Mouse (Mus musculus) myocyte (in vitro differentiated cells): Measurements from ENCODE around the gene Clic3. TPM values are rescaled to one million over a fixed set of nuclear protein-coding genes. Genes with fewer than 3 reads are reported as not detected.

Experiments
- H3K27me3 ChIP-seq: one replicate; pipeline ENCODE4 v1.6.1; 2011; ENCODE audit not compliant: control insufficient read depth, insufficient read depth, insufficient read length
- H3K36me3 ChIP-seq: one replicate; pipeline ENCODE4 v1.6.1; 2011; ENCODE audit not compliant: control insufficient read depth, insufficient read depth
- H3K4me2 ChIP-seq: one replicate; pipeline ENCODE4 v1.6.1; 2011; ENCODE audit warnings: low read depth, control low read depth
- H3K4me3 ChIP-seq: one replicate; pipeline ENCODE4 v1.5.1; 2011; ENCODE audit warnings: mild to moderate bottlenecking, control low read depth, moderate library complexity
- H3K79me2 ChIP-seq: one replicate; pipeline ENCODE4 v1.6.1; 2011; ENCODE audit not compliant: control insufficient read depth, insufficient read depth
- H3ac ChIP-seq: one replicate; pipeline ENCODE4 v1.6.1; 2011; ENCODE audit not compliant: control insufficient read depth, insufficient read length
- CEBPB ChIP-seq: IDR thresholded peaks from 2 replicates; pipeline ENCODE4 v1.6.1; 2011; ENCODE audit warnings: mild to moderate bottlenecking, moderate library complexity; ENCODE audit not compliant: poor library complexity, insufficient read depth, severe bottlenecking
- E2F4 ChIP-seq: IDR thresholded peaks from one replicate; pipeline ENCODE4 v1.6.1; 2011; ENCODE audit warnings: mild to moderate bottlenecking, control low read depth, moderate library complexity; ENCODE audit not compliant: insufficient read depth
- MAX ChIP-seq: IDR thresholded peaks from one replicate; pipeline ENCODE4 v1.6.1; 2011; ENCODE audit warnings: low read depth, mild to moderate bottlenecking, control low read depth
- MYOD1 ChIP-seq, 3 experiments: IDR thresholded peaks; one replicate each; pipeline ENCODE4 v1.6.1; 2011; ENCODE audit warnings: control low read depth in 2 of 3, low read depth in 2 of 3, mild to moderate bottlenecking in 2 of 3, moderate library complexity in 1 of 3; ENCODE audit not compliant: insufficient read length in 2 of 3, control insufficient read depth in 1 of 3
- MYOG ChIP-seq, 3 experiments: IDR thresholded peaks; one replicate each; pipeline ENCODE4 v1.6.1; 2011; ENCODE audit warnings: control low read depth in 2 of 3, low read depth in 2 of 3, mild to moderate bottlenecking in 2 of 3; ENCODE audit not compliant: insufficient read length in 2 of 3, control insufficient read depth in 1 of 3, insufficient read depth in 1 of 3
- POLR2A ChIP-seq: IDR thresholded peaks from one replicate; pipeline ENCODE4 v1.6.1; 2011; ENCODE audit warnings: low read depth, mild to moderate bottlenecking, control low read depth, moderate library complexity; ENCODE audit not compliant: insufficient read length
- POLR2AphosphoS2 ChIP-seq: IDR thresholded peaks from one replicate; pipeline ENCODE4 v1.6.1; 2011; ENCODE audit warnings: low read depth, control low read depth; ENCODE audit not compliant: insufficient read length
- REST ChIP-seq: IDR thresholded peaks from one replicate; pipeline ENCODE4 v1.6.1; 2011; ENCODE audit warnings: mild to moderate bottlenecking, control low read depth, moderate library complexity; ENCODE audit not compliant: insufficient read depth, insufficient read length
- SRF ChIP-seq: IDR thresholded peaks from one replicate; pipeline ENCODE4 v1.6.1; 2011; ENCODE audit warnings: low read depth; ENCODE audit not compliant: control insufficient read depth, insufficient read length
- TCF12 ChIP-seq: IDR thresholded peaks from one replicate; pipeline ENCODE4 v1.6.1; 2011; ENCODE audit warnings: mild to moderate bottlenecking, control low read depth; ENCODE audit not compliant: poor library complexity, insufficient read depth, severe bottlenecking
- TCF3 ChIP-seq: IDR thresholded peaks from one replicate; pipeline ENCODE4 v1.6.1; 2011; ENCODE audit warnings: low read depth, control low read depth; ENCODE audit not compliant: insufficient read length
- USF1 ChIP-seq: IDR thresholded peaks from one replicate; pipeline ENCODE4 v1.6.1; 2011; ENCODE audit warnings: low read depth, mild to moderate bottlenecking, control low read depth, moderate library complexity
- polyA plus RNA-seq: library from polyadenylated mRNA; unstranded; fragments of >200 nt; fragmentation: generic; extraction: Trizol; gene quantifications from one replicate; pipeline ENCODE4 v1.2.1, GENCODE M21; 2012; ENCODE audit warnings: missing spikeins

Gene Clic3
- polyA plus RNA-seq, 1 experiment: 13.5 TPM

GRCm38 (mm10) chr2:25441067-25441466, 15.6 kb upstream of the Clic3 start:
- no peaks in the 10 kb centered on the region for H3K36me3 ChIP-seq
- H3K27me3 ChIP-seq: no peaks in the 10 kb centered on the region
- H3K4me2 ChIP-seq: no peak overlapping the region
- no peak for TF ChIP-seq USF1
- TF ChIP-seq E2F4: no peak
- TF ChIP-seq CEBPB: no peak
- TF ChIP-seq POLR2A: no peak
- no peak for TF ChIP-seq POLR2AphosphoS2
- no peak for TF ChIP-seq SRF
- TF ChIP-seq MYOG (IDR thresholded peaks at IDR 0.05; ENCODE audit: control insufficient read depth in 1 of 3, insufficient read depth in 1 of 3, insufficient read length in 2 of 3, low read depth in 2 of 3): no peak
- no peak for TF ChIP-seq TCF12
- no peak for TF ChIP-seq MAX
- TF ChIP-seq MYOD1 (IDR thresholded peaks at IDR 0.05; ENCODE audit: control insufficient read depth in 1 of 3, insufficient read length in 2 of 3, low read depth in 2 of 3): no peak
- no peak for TF ChIP-seq REST
- TF ChIP-seq TCF3: no peak
- no peaks in the 10 kb centered on the region for H3K79me2 ChIP-seq
- no peak overlapping the region for H3ac ChIP-seq
- H3K4me3 ChIP-seq: no peak overlapping the region

- no peak for TF ChIP-seq TCF12
- no peak for TF ChIP-seq REST
- no peak for TF ChIP-seq E2F4
- TF ChIP-seq TCF3: no peak
- no peak for TF ChIP-seq USF1
- TF ChIP-seq MYOD1 (IDR thresholded peaks at IDR 0.05; ENCODE audit: control insufficient read depth in 1 of 3, insufficient read length in 2 of 3, low read depth in 2 of 3): peak in 2 of 3 experiments; percentile 63 to 87
- TF ChIP-seq CEBPB: no peak
- no peak for TF ChIP-seq SRF
- TF ChIP-seq MAX: no peak
- no peak for TF ChIP-seq POLR2AphosphoS2
- peak; percentile 67 to 89 (median 77) for TF ChIP-seq MYOG (IDR thresholded peaks at IDR 0.05; ENCODE audit: control insufficient read depth in 1 of 3, insufficient read depth in 1 of 3, insufficient read length in 2 of 3, low read depth in 2 of 3)
- no peak for TF ChIP-seq POLR2A
- no peaks in the 10 kb centered on the region for H3K36me3 ChIP-seq
Measured at GRCm38 (mm10) chr2:25442682-25443081, 14.0 kb upstream of the Clic3 start.

GRCm38 (mm10) chr2:25450853-25451647, 5.6 kb upstream of the Clic3 start:
- Histone ChIP-seq H3K79me2 (no peaks in the 10 kb centered on the region), H3K4me3 (no peak overlapping the region), H3ac (no peak overlapping the region), H3K27me3 (no peaks in the 10 kb centered on the region), H3K4me2 (no peak overlapping the region), H3K36me3 (no peaks in the 10 kb centered on the region)
- TF ChIP-seq MYOD1 (IDR thresholded peaks at IDR 0.05; ENCODE audit: control insufficient read depth in 1 of 3, insufficient read length in 2 of 3, low read depth in 2 of 3): no peak
- TF ChIP-seq TCF3: no peak
- TF ChIP-seq POLR2AphosphoS2: no peak
- no peak for TF ChIP-seq E2F4
- no peak for TF ChIP-seq MAX
- TF ChIP-seq CEBPB: no peak
- no peak for TF ChIP-seq MYOG (IDR thresholded peaks at IDR 0.05; ENCODE audit: control insufficient read depth in 1 of 3, insufficient read depth in 1 of 3, insufficient read length in 2 of 3, low read depth in 2 of 3)
- TF ChIP-seq SRF: no peak
- TF ChIP-seq POLR2A: no peak
- TF ChIP-seq USF1: no peak
- no peak for TF ChIP-seq REST
- no peak for TF ChIP-seq TCF12

More at GRCm38 (mm10) chr2:25442682-25443081, 14.0 kb upstream of the Clic3 start:
- Histone ChIP-seq H3K4me2 (no peak overlapping the region), H3K27me3 (no peaks in the 10 kb centered on the region), H3K4me3 (no peak overlapping the region), H3K79me2 (no peaks in the 10 kb centered on the region), H3ac (no peak overlapping the region)

- Histone ChIP-seq H3K4me3 (no peak overlapping the region), H3K27me3 (no peaks in the 10 kb centered on the region), H3K4me2 (no peak overlapping the region), H3K79me2 (no peaks in the 10 kb centered on the region), H3K36me3 (no peaks in the 10 kb centered on the region), H3ac (no peak overlapping the region)
- no peak for TF ChIP-seq SRF
- TF ChIP-seq POLR2AphosphoS2: no peak
- TF ChIP-seq MYOG (IDR thresholded peaks at IDR 0.05; ENCODE audit: control insufficient read depth in 1 of 3, insufficient read depth in 1 of 3, insufficient read length in 2 of 3, low read depth in 2 of 3): no peak
- TF ChIP-seq POLR2A: no peak
- no peak for TF ChIP-seq TCF12
- no peak for TF ChIP-seq TCF3
- TF ChIP-seq E2F4: no peak
- no peak for TF ChIP-seq CEBPB
- no peak for TF ChIP-seq USF1
- TF ChIP-seq REST: no peak
- TF ChIP-seq MYOD1 (IDR thresholded peaks at IDR 0.05; ENCODE audit: control insufficient read depth in 1 of 3, insufficient read length in 2 of 3, low read depth in 2 of 3): no peak
- no peak for TF ChIP-seq MAX
Measured at GRCm38 (mm10) chr2:25452951-25453350, 3.7 kb upstream of the Clic3 start.
